Mouse (Mus musculus) heart, embryonic 10.5 days (tissue): ENCODE data around the gene Bcan. TPM values are rescaled to one million over a fixed set of nuclear protein-coding genes. Genes with fewer than 3 reads are reported as not detected.
A peak's percentile ranks its signal among the peaks of the same experiment; 100 is the strongest.

Experiments used
- DNase-seq: peaks from one replicate; pipeline ENCODE4 v3.0.0-alpha.2; 2017; ENCODE audit warnings: low spot score
- H3K27ac ChIP-seq: fragments of 300-500 bp; sonication (generic); 2 replicates; pipeline ENCODE4 v1.5.1; 2016; ENCODE audit warnings: mild to moderate bottlenecking
- H3K27me3 ChIP-seq: fragments of 300-500 bp; sonication (generic); 2 replicates; pipeline ENCODE4 v1.6.1; 2016; ENCODE audit warnings: mild to moderate bottlenecking; ENCODE audit not compliant: poor library complexity, insufficient read depth, severe bottlenecking
- H3K36me3 ChIP-seq: fragments of 300-500 bp; sonication (generic); 2 replicates; pipeline ENCODE4 v1.6.1; 2016; ENCODE audit warnings: mild to moderate bottlenecking, moderate library complexity
- H3K4me1 ChIP-seq: fragments of 300-500 bp; sonication (generic); 2 replicates; pipeline ENCODE4 v1.6.1; 2016; ENCODE audit warnings: mild to moderate bottlenecking
- H3K4me3 ChIP-seq: fragments of 300-500 bp; sonication (generic); 2 replicates; pipeline ENCODE4 v1.5.1; 2016; ENCODE audit warnings: mild to moderate bottlenecking, moderate library complexity
- H3K9me3 ChIP-seq: fragments of 300-500 bp; sonication (generic); 2 replicates; pipeline ENCODE4 v1.6.1; 2016; ENCODE audit warnings: mild to moderate bottlenecking, moderate library complexity
- WGBS: fragments of 180-500 bp; shearing (Covaris S2); methylation state at CpG from one replicate; pipeline ENCODE4 v1.1.7; 2016; 5-methylcytosine and 5-hydroxymethylcytosine counted together
- polyA plus RNA-seq: library from polyadenylated mRNA; unstranded; fragments of >200 nt; fragmentation: Nextera tagmentation; extraction: Ambion mirVana; gene quantifications from 2 replicates; pipeline ENCODE4 v1.2.1, GENCODE M21; 2016

Bcan gene
- polyA plus RNA-seq, 1 experiment from 2014 or later = 0.05 TPM

DNA sequence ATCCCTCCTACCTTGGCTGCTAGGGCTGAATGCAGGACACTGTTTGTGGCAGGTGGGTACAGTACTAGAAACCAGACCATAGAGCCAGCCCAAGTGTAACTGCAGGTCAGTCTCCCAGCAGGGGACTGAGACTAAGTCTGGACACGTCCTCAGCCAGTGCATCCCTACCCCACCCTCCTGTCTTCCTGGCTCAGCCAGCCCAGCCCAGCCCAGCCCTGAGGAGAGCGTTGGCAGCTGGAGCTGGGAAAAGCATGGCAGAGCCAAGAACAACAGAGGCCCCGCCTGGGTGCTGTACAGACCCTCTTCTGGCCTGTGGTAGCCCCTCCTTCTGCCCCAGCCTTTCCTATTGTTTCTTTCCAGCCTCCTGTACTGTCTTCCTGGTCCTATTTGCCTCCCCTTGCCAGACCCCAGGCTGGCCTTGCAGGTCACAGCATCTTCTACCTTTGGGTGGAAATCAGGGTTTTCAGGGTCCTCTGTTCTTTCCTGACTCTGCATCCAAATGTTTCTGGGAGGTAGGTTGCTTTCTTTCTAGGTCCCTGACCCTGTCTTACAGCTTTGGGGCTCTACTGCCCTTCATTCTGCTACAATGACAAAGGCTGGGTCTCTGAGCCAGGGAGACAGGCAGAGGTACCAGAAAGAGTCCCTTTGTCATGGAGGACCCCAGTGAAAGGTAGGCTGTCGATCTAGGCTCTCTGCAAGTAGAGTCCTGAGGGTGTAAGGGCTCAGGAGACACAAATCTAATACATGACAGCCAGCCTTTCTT is 55.0 kb downstream of the Bcan start:
- Histone ChIP-seq H3K27me3 (peaks cover 47% of the 10 kb centered on the region), H3K27ac (peak overlapping the region; percentile 48; the same call in 1 of the 2 replicates), H3K9me3 (no peaks in the 10 kb centered on the region), H3K4me1 (peaks cover 55% of the 10 kb centered on the region), H3K4me3 (no peak overlapping the region), H3K36me3 (peaks cover 27% of the 10 kb centered on the region)
- DNase-seq = no peak
- 25% methylated on average over 4 of the region's 4 CpGs for WGBS

DNA sequence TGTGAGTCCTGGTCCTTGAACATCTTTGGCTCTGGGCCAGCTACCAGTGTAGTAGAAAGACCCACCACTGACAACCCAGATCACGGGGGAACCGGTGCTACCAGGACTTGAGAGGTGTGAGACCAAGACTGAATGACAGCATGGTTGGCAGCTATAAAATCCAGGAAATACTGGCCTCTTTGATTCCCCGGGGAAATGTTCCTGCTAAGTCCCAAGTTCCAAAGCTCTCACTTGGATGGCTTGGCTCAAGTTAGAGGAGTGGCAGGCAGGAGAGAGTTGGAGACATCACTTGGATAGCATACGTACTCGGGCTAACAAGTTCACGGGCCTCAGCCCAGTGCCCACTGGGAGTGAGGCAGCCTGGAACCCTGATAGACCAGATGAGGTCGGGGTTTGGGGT is 56.4 kb downstream of the Bcan start:
- Histone ChIP-seq H3K27ac (no peak overlapping the region), H3K4me3 (no peak overlapping the region), H3K4me1 (peaks cover 43% of the 10 kb centered on the region), H3K27me3 (peaks cover 33% of the 10 kb centered on the region), H3K36me3 (peaks cover 41% of the 10 kb centered on the region), H3K9me3 (no peaks in the 10 kb centered on the region)
- no peak for DNase-seq
- WGBS = 81% methylated on average over 7 of the region's 7 CpGs

DNA sequence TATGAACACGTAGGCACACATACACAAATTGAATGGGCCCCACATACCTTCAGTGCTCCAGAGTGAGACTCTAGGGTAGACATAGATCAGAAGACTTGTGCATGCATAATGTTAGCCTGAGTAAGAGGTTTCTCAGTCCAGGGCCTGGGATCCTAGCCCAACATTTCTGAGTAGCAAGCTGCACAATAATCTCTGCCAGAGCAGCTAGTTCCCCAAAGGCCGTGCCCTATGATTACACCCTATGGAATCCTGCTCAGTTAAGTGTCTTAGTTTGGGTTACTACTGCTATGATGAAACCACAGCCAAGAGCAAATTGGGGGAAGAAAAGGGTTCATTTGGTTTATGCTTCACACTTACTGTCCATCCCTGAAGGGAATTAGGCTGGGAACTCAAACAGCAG is 57.6 kb downstream of the Bcan start:
- no peaks in the 10 kb centered on the region for H3K9me3 ChIP-seq
- no peak overlapping the region for H3K4me3 ChIP-seq
- 95% methylated on average over 2 of the region's 2 CpGs for WGBS
- H3K4me1 ChIP-seq = peaks cover 32% of the 10 kb centered on the region
- no peak for DNase-seq
- peaks cover 23% of the 10 kb centered on the region for H3K27me3 ChIP-seq
- no peak overlapping the region for H3K27ac ChIP-seq
- peaks cover 52% of the 10 kb centered on the region for H3K36me3 ChIP-seq

DNA sequence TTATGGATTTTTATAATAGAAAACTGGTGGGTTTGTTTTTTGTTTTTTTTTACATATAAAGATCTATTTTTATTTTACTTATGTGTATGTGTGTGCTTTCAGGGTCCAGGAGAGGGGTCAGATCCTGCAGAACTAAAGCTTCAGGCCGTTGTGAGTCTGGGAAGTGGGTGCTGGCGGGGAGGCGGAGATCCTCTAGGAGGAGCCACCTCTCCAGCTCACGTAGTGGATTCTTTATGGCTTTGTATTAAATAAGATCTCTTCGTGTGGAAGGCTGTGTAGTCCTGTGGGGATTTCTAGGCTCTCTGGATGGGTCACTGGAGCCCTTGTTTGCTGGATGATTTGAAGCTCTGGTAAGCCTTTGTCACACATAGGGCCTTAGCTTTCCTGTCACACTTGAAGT is 59.4 kb downstream of the Bcan start:
- 76% methylated on average over 5 of the region's 5 CpGs for WGBS
- Histone ChIP-seq H3K36me3 (peaks cover 66% of the 10 kb centered on the region), H3K4me3 (no peak overlapping the region), H3K27ac (no peak overlapping the region), H3K9me3 (no peaks in the 10 kb centered on the region), H3K4me1 (peaks cover 20% of the 10 kb centered on the region), H3K27me3 (peaks cover 8% of the 10 kb centered on the region)
- no peak for DNase-seq

Other genes with a start within 250 kb of the Bcan start
- gene Ntrk1, start 205.1 kb downstream of the Bcan start, polyA plus RNA-seq = 0.05 and 0.68 TPM in 2 replicates
- 0.07 TPM in 1 of 2 replicates, not detected in the other for gene Insrr, start 203.3 kb downstream of the Bcan start, polyA plus RNA-seq
- gene Pear1, start 175.9 kb downstream of the Bcan start, polyA plus RNA-seq = 14.3 and 14.8 TPM in 2 replicates
- gene Sh2d2a, start 153.5 kb downstream of the Bcan start, polyA plus RNA-seq = 0.20 and 0.23 TPM in 2 replicates
- gene Prcc, start 114.6 kb downstream of the Bcan start, polyA plus RNA-seq = 11.8 and 13.6 TPM in 2 replicates
- 182 and 248 TPM in 2 replicates for gene Hdgf, start 93.9 kb downstream of the Bcan start, polyA plus RNA-seq
- 64.2 and 71.3 TPM in 2 replicates for gene Mrpl24, start 80.7 kb downstream of the Bcan start, polyA plus RNA-seq
- 39.6 and 55.1 TPM in 2 replicates for gene Isg20l2, start 69.9 kb downstream of the Bcan start, polyA plus RNA-seq
- gene Rrnad1, start 69.5 kb downstream of the Bcan start, polyA plus RNA-seq = 16.8 and 21.0 TPM in 2 replicates
- gene Crabp2, start 51.6 kb downstream of the Bcan start, polyA plus RNA-seq = 35.8 and 126 TPM in 2 replicates
- gene Nes, start 29.2 kb downstream of the Bcan start, polyA plus RNA-seq = 25.0 and 28.8 TPM in 2 replicates
- 0.07 and 0.08 TPM in 2 replicates for gene Hapln2, start 27.4 kb upstream of the Bcan start, polyA plus RNA-seq
- gene Gpatch4, start 42.9 kb upstream of the Bcan start, polyA plus RNA-seq = 28.5 and 47.0 TPM in 2 replicates
- gene Naxe, start 58.3 kb upstream of the Bcan start, polyA plus RNA-seq = 143 and 148 TPM in 2 replicates
- 0.14 TPM in 1 of 2 replicates, not detected in the other for gene Ttc24, start 78.1 kb upstream of the Bcan start, polyA plus RNA-seq
- gene Iqgap3, start 81.7 kb upstream of the Bcan start, polyA plus RNA-seq = 22.0 and 27.4 TPM in 2 replicates
- gene Mef2d, start 142.1 kb upstream of the Bcan start, polyA plus RNA-seq = 35.8 and 47.3 TPM in 2 replicates